Mouse (Mus musculus) hindbrain, postnatal 0 days (tissue): Measurements from ENCODE around the gene Pid1. TPM values are rescaled to one million over a fixed set of nuclear protein-coding genes. Genes with fewer than 3 reads are reported as not detected.

ENCODE experiments used
- ATAC-seq: fragments of 200-750 bp; cut with Nextera tagmentation; 2 replicates; pipeline ENCODE4 v1.8.0; 2017; ENCODE audit warnings: mild to moderate bottlenecking, moderate TSS enrichment, moderate library complexity
- DNase-seq: peaks from one replicate; pipeline ENCODE4 v3.0.0-alpha.2; 2015; ENCODE audit warnings: low spot score
- H3K27ac ChIP-seq: fragments of 300-500 bp; sonication (generic); 2 replicates; pipeline ENCODE4 v1.5.1; 2014; ENCODE audit warnings: mild to moderate bottlenecking
- H3K27me3 ChIP-seq: fragments of 300-500 bp; sonication (generic); 2 replicates; pipeline ENCODE4 v1.6.1; 2014; ENCODE audit warnings: low read length, mixed read lengths; ENCODE audit not compliant: insufficient read depth
- H3K36me3 ChIP-seq: fragments of 300-500 bp; sonication (generic); 2 replicates; pipeline ENCODE4 v1.6.1; 2014; ENCODE audit warnings: low read length, mixed read lengths; ENCODE audit not compliant: insufficient read depth
- H3K4me1 ChIP-seq: fragments of 300-500 bp; sonication (generic); 2 replicates; pipeline ENCODE4 v1.6.1; 2014; ENCODE audit warnings: antibody characterized with exemption, low read length, mixed read lengths; ENCODE audit not compliant: insufficient read depth
- H3K4me2 ChIP-seq: fragments of 300-500 bp; sonication (generic); 2 replicates; pipeline ENCODE4 v1.6.1; 2014; ENCODE audit warnings: low read depth, mild to moderate bottlenecking, low read length, moderate library complexity, mixed read lengths
- H3K4me3 ChIP-seq: fragments of 300-500 bp; sonication (generic); 2 replicates; pipeline ENCODE4 v1.5.1; 2014; ENCODE audit warnings: low read length
- H3K9ac ChIP-seq: fragments of 300-500 bp; sonication (generic); replicated peaks from 2 replicates; pipeline ENCODE4 v1.6.1; 2014; ENCODE audit warnings: mild to moderate bottlenecking, low read length, moderate library complexity, mixed read lengths
- H3K9me3 ChIP-seq: fragments of 300-500 bp; sonication (generic); 2 replicates; pipeline ENCODE4 v1.6.1; 2016; ENCODE audit warnings: low read length, mixed read lengths
- CTCF ChIP-seq: IDR thresholded peaks from 2 replicates; pipeline ENCODE4 v1.5.1; 2016; ENCODE audit warnings: antibody characterized with exemption, control low read depth, low read depth
- WGBS: fragments of 180-500 bp; shearing (Covaris S2); extraction: QIAGEN DNeasy Blood & Tissue Kit; methylation state at CpG from one replicate; pipeline ENCODE4 v1.1.7; 2014; 5-methylcytosine and 5-hydroxymethylcytosine counted together
- polyA plus RNA-seq: library from polyadenylated mRNA; unstranded; fragments of >200 nt; fragmentation: Nextera tagmentation; extraction: Ambion mirVana; gene quantifications from 2 replicates; pipeline ENCODE4 v1.2.1, GENCODE M21; 2015
- total RNA-seq: library from RNA; depleted of rRNA; stranded (reverse); fragments of >200 nt; gene quantifications from 2 replicates; pipeline ENCODE4 v1.2.3, GENCODE M21; 2014

The Pid1 gene
- total and polyA plus RNA-seq, 2 experiments from 2014 or later, result 71.1 to 74.9 TPM

GRCm38 (mm10) chr1:84399671-84400070 lies 35.7 kb upstream of the Pid1 start:
- H3K9ac ChIP-seq, result no peak overlapping the region
- H3K4me2 ChIP-seq, result no peak overlapping the region
- no peak for ATAC-seq
- TF ChIP-seq CTCF, result no peak
- H3K4me3 ChIP-seq, result no peak overlapping the region
- no peaks in the 10 kb centered on the region for H3K4me1 ChIP-seq
- H3K36me3 ChIP-seq, result no peaks in the 10 kb centered on the region
- no peak for DNase-seq
- H3K27me3 ChIP-seq, result no peaks in the 10 kb centered on the region
- WGBS, result 78% methylated on average over 3 of the region's 3 CpGs
- H3K27ac ChIP-seq, result no peak overlapping the region
- no peaks in the 10 kb centered on the region for H3K9me3 ChIP-seq

- Histone ChIP-seq H3K27ac (no peak overlapping the region), H3K4me3 (no peak overlapping the region), H3K4me1 (no peaks in the 10 kb centered on the region), H3K27me3 (no peaks in the 10 kb centered on the region), H3K4me2 (no peak overlapping the region), H3K36me3 (no peaks in the 10 kb centered on the region), H3K9ac (no peak overlapping the region), H3K9me3 (no peaks in the 10 kb centered on the region)
- TF ChIP-seq CTCF, result no peak
- WGBS, result 93% methylated on average over 4 of the region's 4 CpGs
- ATAC-seq (no peak), DNase-seq (no peak)
Observed at GRCm38 (mm10) chr1:84399118-84399517, 35.1 kb upstream of the Pid1 start.

- H3K9me3 ChIP-seq, result no peaks in the 10 kb centered on the region
- no peak for ATAC-seq
- no peak overlapping the region for H3K27ac ChIP-seq
- WGBS, result 79% methylated on average over 3 of the region's 3 CpGs
- no peaks in the 10 kb centered on the region for H3K4me1 ChIP-seq
- H3K9ac ChIP-seq, result no peak overlapping the region
- no peak for DNase-seq
- no peaks in the 10 kb centered on the region for H3K27me3 ChIP-seq
- TF ChIP-seq CTCF, result no peak
- no peak overlapping the region for H3K4me3 ChIP-seq
- no peaks in the 10 kb centered on the region for H3K36me3 ChIP-seq
- no peak overlapping the region for H3K4me2 ChIP-seq
Observed at GRCm38 (mm10) chr1:84396787-84397186, 32.8 kb upstream of the Pid1 start.

GRCm38 (mm10) chr1:84395928-84396327 lies 31.9 kb upstream of the Pid1 start:
- Histone ChIP-seq H3K9ac (no peak overlapping the region), H3K27me3 (no peaks in the 10 kb centered on the region), H3K9me3 (no peaks in the 10 kb centered on the region), H3K4me3 (no peak overlapping the region), H3K27ac (no peak overlapping the region), H3K4me2 (no peak overlapping the region), H3K4me1 (no peaks in the 10 kb centered on the region), H3K36me3 (no peaks in the 10 kb centered on the region)
- TF ChIP-seq CTCF, result no peak
- WGBS, result 83% methylated on average over 8 of the region's 8 CpGs
- DNase-seq (no peak), ATAC-seq (no peak)

GRCm38 (mm10) chr1:84390961-84391360 lies 27.0 kb upstream of the Pid1 start:
- H3K9me3 ChIP-seq, result no peaks in the 10 kb centered on the region
- DNase-seq (no peak), ATAC-seq (no peak)
- no peak overlapping the region for H3K9ac ChIP-seq
- no peak overlapping the region for H3K4me3 ChIP-seq
- WGBS, result 93% methylated on average over 4 of the region's 4 CpGs
- H3K27me3 ChIP-seq, result no peaks in the 10 kb centered on the region
- no peak overlapping the region for H3K27ac ChIP-seq
- H3K4me2 ChIP-seq, result no peak overlapping the region
- H3K4me1 ChIP-seq, result peaks cover 8% of the 10 kb centered on the region; the same call in 1 of the 2 replicates
- TF ChIP-seq CTCF, result no peak
- 0 out of 2 replicates have a peak, but pooled peaks cover 3% of the 10 kb centered on the region for H3K36me3 ChIP-seq

- peaks cover 8% of the 10 kb centered on the region; the same call in 1 of the 2 replicates for H3K4me1 ChIP-seq
- H3K4me3 ChIP-seq, result no peak overlapping the region
- no peak for TF ChIP-seq CTCF
- no peaks in the 10 kb centered on the region for H3K27me3 ChIP-seq
- WGBS, result 31% methylated on average over 4 of the region's 4 CpGs
- ATAC-seq, result peak; percentile 71
- H3K9me3 ChIP-seq, result no peaks in the 10 kb centered on the region
- H3K27ac ChIP-seq, result no peak overlapping the region
- no peak overlapping the region for H3K4me2 ChIP-seq
- no peak overlapping the region for H3K9ac ChIP-seq
- H3K36me3 ChIP-seq, result 0 out of 2 replicates have a peak, but pooled peaks cover 10% of the 10 kb centered on the region
- DNase-seq, result peak; percentile 66
Observed at GRCm38 (mm10) chr1:84387616-84388015, 23.6 kb upstream of the Pid1 start.

- peak overlapping the region; percentile 17; the same call in 1 of the 2 replicates for H3K27ac ChIP-seq
- 0 out of 2 replicates have a peak, but pooled peaks cover 10% of the 10 kb centered on the region for H3K36me3 ChIP-seq
- H3K9ac ChIP-seq, result no peak overlapping the region
- H3K4me3 ChIP-seq, result no peak overlapping the region
- TF ChIP-seq CTCF, result no peak
- H3K4me1 ChIP-seq, result peaks cover 8% of the 10 kb centered on the region; the same call in 1 of the 2 replicates
- 55% methylated on average over 8 of the region's 8 CpGs for WGBS
- no peak overlapping the region for H3K4me2 ChIP-seq
- DNase-seq (no peak), ATAC-seq (no peak)
- H3K9me3 ChIP-seq, result no peaks in the 10 kb centered on the region
- H3K27me3 ChIP-seq, result no peaks in the 10 kb centered on the region
Observed at GRCm38 (mm10) chr1:84386481-84387146, 22.6 kb upstream of the Pid1 start.
